Mouse (Mus musculus) heart, postnatal 4 days (tissue): ENCODE data around the gene Hormad1. TPM values are rescaled to one million over a fixed set of nuclear protein-coding genes. Genes with fewer than 3 reads are reported as not detected.

Experiments
- total RNA-seq, 2 experiments: library from RNA; stranded (reverse); gene quantifications; 2 replicates each; pipeline ENCODE4 v1.2.3; 2021

The Hormad1 gene
- total RNA-seq, 2 experiments from 2014 or later: not detected

Other genes starting within 250 kb of the Hormad1 start
- 10 to 100 TPM; 67.2 to 69.6 TPM for gene Cers2, start 244.9 kb upstream of the Hormad1 start, total RNA-seq
- 10 to 100 TPM; 18.3 to 19.2 TPM for gene Setdb1, start 202.5 kb upstream of the Hormad1 start, total RNA-seq
- not detected for gene 4930558C23Rik, start 156.8 kb upstream of the Hormad1 start, total RNA-seq
- 10 to 100 TPM; 55.9 to 57.4 TPM for gene Arnt, start 125.3 kb upstream of the Hormad1 start, total RNA-seq
- 10 to 100 TPM; 17.0 to 17.9 TPM for gene Ctsk, start 60.4 kb upstream of the Hormad1 start, total RNA-seq
- gene Ctss, start 32.9 kb upstream of the Hormad1 start, total RNA-seq: 1 to 10 TPM; 6.5 to 9.0 TPM
- gene Golph3l, start 29.3 kb downstream of the Hormad1 start, total RNA-seq: 10 to 100 TPM; 16.9 to 20.5 TPM
- 10 to 100 TPM; 49.2 to 50.5 TPM for gene Ensa, start 65.3 kb downstream of the Hormad1 start, total RNA-seq
- gene Mcl1, start 99.1 kb downstream of the Hormad1 start, total RNA-seq: 100 to 1,000 TPM; 112 to 115 TPM
- 10 to 100 TPM; 13.5 to 14.6 TPM for gene Adamtsl4, start 128.2 kb downstream of the Hormad1 start, total RNA-seq
- gene Ecm1, start 179.9 kb downstream of the Hormad1 start, total RNA-seq: 10 to 100 TPM; 41.3 to 43.8 TPM
- 10 to 100 TPM; 31.1 to 36.1 TPM for gene Tars2, start 200.5 kb downstream of the Hormad1 start, total RNA-seq